Mouse (Mus musculus) intestine, postnatal 0 days (tissue): Measurements from ENCODE around the gene A430078G23Rik. TPM values are rescaled to one million over a fixed set of nuclear protein-coding genes. Genes with fewer than 3 reads are reported as not detected.
"Not testable (repeated sequence)": the region's sequence is repeated elsewhere in the genome, so short reads cannot be mapped to it uniquely, and the experiment has no call there.

Experiments used
- ATAC-seq: fragments of 200-750 bp; cut with Nextera tagmentation; 2 replicates; pipeline ENCODE4 v1.8.0; 2017; ENCODE audit warnings: mild to moderate bottlenecking, moderate TSS enrichment, moderate library complexity
- H3K27ac ChIP-seq: fragments of 300-500 bp; sonication (generic); 2 replicates; pipeline ENCODE4 v1.5.1; 2014; ENCODE audit warnings: mild to moderate bottlenecking, low read depth, low read length, moderate library complexity
- H3K27me3 ChIP-seq: fragments of 300-500 bp; sonication (generic); replicated peaks from 2 replicates; pipeline ENCODE4 v1.6.1; 2014; ENCODE audit warnings: low read length, mixed read lengths; ENCODE audit not compliant: control insufficient read depth, insufficient read depth
- H3K36me3 ChIP-seq: fragments of 300-500 bp; sonication (generic); 2 replicates; pipeline ENCODE4 v1.6.1; 2014; ENCODE audit warnings: mild to moderate bottlenecking, moderate library complexity; ENCODE audit not compliant: control insufficient read depth, insufficient read depth
- H3K4me1 ChIP-seq: fragments of 300-500 bp; sonication (generic); replicated peaks from 2 replicates; pipeline ENCODE4 v1.6.1; 2014; ENCODE audit warnings: antibody characterized with exemption, low read length, mixed read lengths; ENCODE audit not compliant: control insufficient read depth, insufficient read depth
- H3K4me2 ChIP-seq: fragments of 300-500 bp; sonication (generic); replicated peaks from 2 replicates; pipeline ENCODE4 v1.6.1; 2014; ENCODE audit warnings: low read depth, mild to moderate bottlenecking, moderate library complexity
- H3K4me3 ChIP-seq: fragments of 300-500 bp; sonication (generic); 2 replicates; pipeline ENCODE4 v1.5.1; 2014; ENCODE audit warnings: low read depth, low read length
- H3K9ac ChIP-seq: fragments of 300-500 bp; sonication (generic); 2 replicates; pipeline ENCODE4 v1.6.1; 2014; ENCODE audit warnings: mild to moderate bottlenecking, low read depth, low read length
- H3K9me3 ChIP-seq: fragments of 300-500 bp; sonication (generic); 2 replicates; pipeline ENCODE4 v1.6.1; 2016; ENCODE audit warnings: mixed run types; ENCODE audit not compliant: control insufficient read depth
- CTCF ChIP-seq: sonication (generic); IDR thresholded peaks from 2 replicates; pipeline ENCODE4 v1.5.1; 2016; ENCODE audit warnings: low read depth, mild to moderate bottlenecking, control low read depth, antibody characterized with exemption, moderate library complexity
- WGBS: fragments of 180-500 bp; shearing (Covaris S2); extraction: QIAGEN DNeasy Blood & Tissue Kit; methylation state at CpG from one replicate; pipeline ENCODE4 v1.1.7; 2014; 5-methylcytosine and 5-hydroxymethylcytosine counted together
- polyA plus RNA-seq: library from polyadenylated mRNA; unstranded; fragments of >200 nt; fragmentation: Nextera tagmentation; extraction: Ambion mirVana; gene quantifications from 2 replicates; pipeline ENCODE4 v1.2.1, GENCODE M21; 2015

A430078G23Rik gene
- polyA plus RNA-seq, 1 experiment from 2014 or later = 0.16 TPM

GRCm38 (mm10) chr8:3314345-3314744 lies 38.9 kb upstream of the A430078G23Rik start:
- H3K36me3 ChIP-seq = no peaks in the 10 kb centered on the region
- no peaks in the 10 kb centered on the region for H3K4me1 ChIP-seq
- ATAC-seq = no peak
- H3K4me3 ChIP-seq = no peak overlapping the region
- H3K27ac ChIP-seq = no peak overlapping the region
- H3K4me2 ChIP-seq = no peak overlapping the region
- H3K9me3 ChIP-seq = no peaks in the 10 kb centered on the region
- H3K27me3 ChIP-seq = no peaks in the 10 kb centered on the region
- no peak for TF ChIP-seq CTCF
- H3K9ac ChIP-seq = no peak overlapping the region
- WGBS = 76% methylated on average over 2 of the region's 2 CpGs

- no peak for TF ChIP-seq CTCF
- H3K27ac ChIP-seq = no peak overlapping the region
- no peak overlapping the region for H3K9ac ChIP-seq
- H3K9me3 ChIP-seq = no peaks in the 10 kb centered on the region
- H3K4me3 ChIP-seq = no peak overlapping the region
- H3K36me3 ChIP-seq = no peaks in the 10 kb centered on the region
- H3K4me1 ChIP-seq = no peaks in the 10 kb centered on the region
- H3K27me3 ChIP-seq = no peaks in the 10 kb centered on the region
- WGBS = 66% methylated on average over 5 of the region's 5 CpGs
- ATAC-seq = no peak
- H3K4me2 ChIP-seq = no peak overlapping the region
These were observed 36.6 kb upstream of the A430078G23Rik start for GRCm38 (mm10) chr8:3316585-3316984.

- H3K4me1 ChIP-seq, ATAC-seq, H3K9me3 ChIP-seq, H3K27me3 ChIP-seq, H3K27ac ChIP-seq, H3K9ac ChIP-seq, H3K4me3 ChIP-seq, H3K4me2 ChIP-seq, H3K36me3 ChIP-seq: not testable (repeated sequence)
- WGBS = 93% methylated on average over 9 of the region's 11 CpGs
These were observed 33.9 kb upstream of the A430078G23Rik start for GRCm38 (mm10) chr8:3319267-3319666.

GRCm38 (mm10) chr8:3324253-3324652 lies 29.0 kb upstream of the A430078G23Rik start:
- no peak for TF ChIP-seq CTCF
- Histone ChIP-seq H3K36me3 (no peaks in the 10 kb centered on the region), H3K27ac (no peak overlapping the region), H3K4me2 (no peak overlapping the region), H3K9me3 (no peaks in the 10 kb centered on the region), H3K27me3 (no peaks in the 10 kb centered on the region), H3K9ac (no peak overlapping the region), H3K4me3 (no peak overlapping the region), H3K4me1 (no peaks in the 10 kb centered on the region)
- WGBS = 70% methylated on average over 2 of the region's 2 CpGs
- ATAC-seq = no peak

- Histone ChIP-seq H3K9me3 (no peaks in the 10 kb centered on the region), H3K4me2 (no peak overlapping the region), H3K27ac (no peak overlapping the region), H3K4me1 (no peaks in the 10 kb centered on the region), H3K4me3 (no peak overlapping the region), H3K9ac (no peak overlapping the region), H3K27me3 (no peaks in the 10 kb centered on the region), H3K36me3 (no peaks in the 10 kb centered on the region)
- ATAC-seq = no peak
- no peak for TF ChIP-seq CTCF
- WGBS = 100% methylated on average over 1 of the region's 1 CpGs
These were observed 26.2 kb upstream of the A430078G23Rik start for GRCm38 (mm10) chr8:3327056-3327455.

GRCm38 (mm10) chr8:3327538-3328245 lies 25.5 kb upstream of the A430078G23Rik start:
- Histone ChIP-seq H3K27me3 (no peaks in the 10 kb centered on the region), H3K9me3 (no peaks in the 10 kb centered on the region), H3K9ac (no peak overlapping the region), H3K4me2 (no peak overlapping the region), H3K4me1 (no peaks in the 10 kb centered on the region), H3K4me3 (no peak overlapping the region), H3K36me3 (no peaks in the 10 kb centered on the region), H3K27ac (no peak overlapping the region)
- TF ChIP-seq CTCF = no peak
- ATAC-seq = no peak
- 60% methylated on average over 8 of the region's 8 CpGs for WGBS
